Mouse (Mus musculus) left cerebral cortex, postnatal 36 days (tissue): ENCODE results near the gene Etnk1. TPM values are rescaled to one million over a fixed set of nuclear protein-coding genes. Genes with fewer than 3 reads are reported as not detected.

Experiments used
- DNase-seq, 2 experiments: peaks; one replicate each; pipeline ENCODE4 v3.0.0; 2021 to 2022; ENCODE audit warnings: low spot score in 2 of 2, mixed read lengths in 1 of 2
- intact Hi-C: fragments of 180-260 bp; cut with DNase I; formaldehyde crosslinking; loops from one replicate; pipeline ENCODE4 v1.15.1; 2025
- total RNA-seq, 2 experiments: library from RNA; stranded (reverse); gene quantifications; 2 replicates each; pipeline ENCODE4 v1.2.3; 2021

Etnk1 gene
- total RNA-seq, 2 experiments from 2014 or later = 167 to 193 TPM

GRCm38 (mm10) chr6:143259169-143259629 lies 92.2 kb downstream of the Etnk1 start:
- DNase-seq = peak in 1 of 2 experiments; percentile 19
- intact Hi-C loops = no loop called here

GRCm38 (mm10) chr6:143259870-143260559 lies 93.0 kb downstream of the Etnk1 start:
- DNase-seq = no peak
- intact Hi-C loops = no loop called here

GRCm38 (mm10) chr6:143260560-143261288 lies 93.7 kb downstream of the Etnk1 start:
- intact Hi-C loops = no loop called here
- no peak for DNase-seq

- intact Hi-C loops = no loop called here
- no peak for DNase-seq
Measured at GRCm38 (mm10) chr6:143261289-143261665, 94.3 kb downstream of the Etnk1 start.

GRCm38 (mm10) chr6:143265482-143265881 lies 98.5 kb downstream of the Etnk1 start:
- intact Hi-C loops = no loop called here

GRCm38 (mm10) chr6:143279222-143279621 lies 112.2 kb downstream of the Etnk1 start:
- intact Hi-C loops = no loop called here
- DNase-seq = no peak

More at GRCm38 (mm10) chr6:143265482-143265881, 98.5 kb downstream of the Etnk1 start:
- peak in 1 of 2 experiments; percentile 14 for DNase-seq

Other genes with a start within 250 kb of the Etnk1 start
- gene St8sia1, start 202.8 kb upstream of the Etnk1 start, total RNA-seq = 10 to 100 TPM; 28.4 to 28.6 TPM
- gene C2cd5, start 67.1 kb upstream of the Etnk1 start, total RNA-seq = 100 to 1,000 TPM in 1 of 2 experiments, 10 to 100 TPM in 1; 75.8 to 109 TPM